ENCODE assay signal across 25 mouse cellular contexts in the genomic region with DNA sequence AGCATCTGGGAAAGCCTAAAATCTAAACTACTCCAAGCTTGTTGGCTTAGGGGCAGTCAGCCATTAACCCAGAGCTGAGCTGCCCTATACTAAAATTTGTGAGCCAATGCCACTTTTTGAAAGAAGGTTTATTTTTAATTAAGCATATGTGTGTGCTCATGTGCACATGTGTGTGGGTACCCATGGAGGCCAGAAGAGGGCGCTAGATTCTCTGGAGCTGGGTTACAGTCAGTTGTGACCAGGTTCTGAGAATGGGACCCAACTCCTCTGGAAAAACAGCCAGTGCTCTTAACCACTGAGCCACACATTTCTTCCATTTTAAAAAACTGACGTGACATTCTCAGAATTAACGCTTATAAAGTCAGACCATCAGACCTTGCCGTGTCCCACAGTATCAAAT.
DNase-seq lines count a peak whose midpoint lies in the region; ATAC-seq and TF ChIP-seq lines count a peak whose summit lies in the region.
"Had no signal": no experiment of that assay in that cellular context is flagged by ENCODE, and none has a peak within 500 bp of the region (broad histone marks: within the 10 kb centered on the region; RNA-seq: fewer than 3 reads in every experiment).

No protein-coding gene starts in this region.

- TF ChIP-seq POLR2A in CH12.LX (IDR thresholded peaks at IDR 0.05; ENCODE audit: low read depth, low read length): no peak
- no peak for TF ChIP-seq POLR2A in brain, embryonic 14.5 days (IDR thresholded peaks at IDR 0.05; ENCODE audit: borderline replicate concordance, extremely low read depth, insufficient read depth, insufficient read length, poor library complexity, severe bottlenecking)

- H3K9ac ChIP-seq in hindbrain, postnatal 0 days (replicated peaks; ENCODE audit: low read length): no peak overlapping the region
- no peak overlapping the region for H3K9ac ChIP-seq in hindbrain, embryonic 13.5 days
- no peak overlapping the region for H3K9ac ChIP-seq in lung, embryonic 14.5 days
- no peak overlapping the region for H3K9ac ChIP-seq in CH12.LX (ENCODE audit: insufficient read depth, low read depth)
- H3K9ac ChIP-seq: forebrain, postnatal 0 days; heart, embryonic 15.5 days; hindbrain, embryonic 14.5 days; intestine, embryonic 15.5 days; kidney, embryonic 15.5 days; lung, embryonic 15.5 days; midbrain, embryonic 12.5 days had no signal

- 87% methylated on average over 4 of the region's 4 CpGs for WGBS in hindbrain, postnatal 0 days
- WGBS in hindbrain, embryonic 13.5 days: 91% methylated on average over 4 of the region's 4 CpGs
- 76% methylated on average over 4 of the region's 4 CpGs for WGBS in lung, embryonic 14.5 days

- H3K4me2 ChIP-seq in hindbrain, postnatal 0 days (ENCODE audit: low read depth, low read length): no peak overlapping the region
- H3K4me2 ChIP-seq in hindbrain, embryonic 13.5 days: no peak overlapping the region
- no peak overlapping the region for H3K4me2 ChIP-seq in lung, embryonic 14.5 days
- H3K4me2 ChIP-seq in CH12.LX (ENCODE audit: insufficient read depth, low read depth, poor library complexity, severe bottlenecking): no peak overlapping the region
- H3K4me2 ChIP-seq: liver, embryonic 11.5 days; midbrain, embryonic 12.5 days had no signal

- ATAC-seq in hindbrain, postnatal 0 days: no peak
- no peak for ATAC-seq in hindbrain, embryonic 13.5 days (ENCODE audit: low FRiP score)
- no peak for ATAC-seq in lung, embryonic 14.5 days (ENCODE audit: insufficient read depth)
- ATAC-seq: forebrain, postnatal 0 days had no signal

- no peaks in the 10 kb centered on the region for H3K79me2 ChIP-seq in CH12.LX (replicated peaks; ENCODE audit: control insufficient read depth, extremely low read depth, insufficient read depth, poor library complexity, severe bottlenecking)

- DNase-seq in hindbrain, postnatal 0 days (ENCODE audit: low spot score): no peak
- no peak for DNase-seq in lung, embryonic 14.5 days
- DNase-seq in lung, postnatal 4 days: no peak
- DNase-seq in CH12.LX (ENCODE audit: extremely low read depth): peak; percentile 2
- no peak for DNase-seq in brain, embryonic 14.5 days (ENCODE audit: low read depth)
- no peak for DNase-seq in cerebellum, adult 11-12 months
- DNase-seq in gastrocnemius, adult 8-10 months (ENCODE audit: low spot score in 2 of 2): no peak
- DNase-seq: adrenal gland, postnatal 25 days; cerebellum, adult 11 months; cerebellum, postnatal 10 days; forebrain, postnatal 0 days; gastrocnemius, postnatal 25 days; heart, postnatal 36 days; right cerebral cortex, postnatal 14 days; spleen, adult 18-20 months; thymus, postnatal 36 days had no signal

- H3K9me3 ChIP-seq in hindbrain, postnatal 0 days (ENCODE audit: low read length): no peaks in the 10 kb centered on the region
- 0 out of 2 replicates have a peak, but pooled peaks cover 6% of the 10 kb centered on the region for H3K9me3 ChIP-seq in hindbrain, embryonic 13.5 days
- H3K9me3 ChIP-seq in lung, embryonic 14.5 days (ENCODE audit: low read depth, low read length): no peaks in the 10 kb centered on the region
- no peaks in the 10 kb centered on the region for H3K9me3 ChIP-seq in CH12.LX (replicated peaks; ENCODE audit: low read length)
- H3K9me3 ChIP-seq: heart, embryonic 15.5 days; intestine, embryonic 15.5 days; lung, embryonic 15.5 days; midbrain, embryonic 12.5 days had no signal

- in situ Hi-C loops in CH12.LX (cut with MboI; ENCODE audit: low pct_ligation_motif_present, low pct_unique_long_range_greater_than_20kb, low sequenced_read_pairs): no loop called here

- TF ChIP-seq RAD21 in CH12.LX (IDR thresholded peaks at IDR 0.05; ENCODE audit: low read depth, low read length): no peak

- dilution Hi-C loops in CH12.LX (cut with MboI; ENCODE audit: extremely low pct_ligation_motif_present, extremely low pct_unique_long_range_greater_than_20kb, low sequenced_read_pairs): no loop called here

- no peak overlapping the region for H3K4me3 ChIP-seq in hindbrain, postnatal 0 days (ENCODE audit: low read length)
- no peak overlapping the region for H3K4me3 ChIP-seq in hindbrain, embryonic 13.5 days
- H3K4me3 ChIP-seq in lung, embryonic 14.5 days (ENCODE audit: low read depth, low read length): no peak overlapping the region
- no peak overlapping the region for H3K4me3 ChIP-seq in CH12.LX (replicated peaks in 1 of 3; ENCODE audit: low read depth in 2 of 3, low read length in 2 of 3, poor library complexity in 1 of 3)
- H3K4me3 ChIP-seq: forebrain, embryonic 10.5 days; intestine, embryonic 15.5 days; kidney, embryonic 15.5 days; lung, embryonic 15.5 days; midbrain, embryonic 12.5 days had no signal

- no peaks in the 10 kb centered on the region for H3K36me3 ChIP-seq in hindbrain, postnatal 0 days (ENCODE audit: insufficient read depth, low read length)
- no peaks in the 10 kb centered on the region for H3K36me3 ChIP-seq in hindbrain, embryonic 13.5 days
- no peaks in the 10 kb centered on the region for H3K36me3 ChIP-seq in lung, embryonic 14.5 days (ENCODE audit: insufficient read depth)
- H3K36me3 ChIP-seq in CH12.LX (replicated peaks in 1 of 2; ENCODE audit: control insufficient read depth in 1 of 2, insufficient read depth in 1 of 2, low read length in 1 of 2): no peaks in the 10 kb centered on the region
- H3K36me3 ChIP-seq: forebrain, embryonic 10.5 days; heart, embryonic 15.5 days; intestine, embryonic 15.5 days; kidney, embryonic 15.5 days; lung, embryonic 15.5 days; midbrain, embryonic 12.5 days had no signal

- peak; percentile 22 for TF ChIP-seq CTCF in hindbrain, postnatal 0 days (IDR thresholded peaks at IDR 0.05; ENCODE audit: low read depth)
- TF ChIP-seq CTCF in lung, embryonic 14.5 days (IDR thresholded peaks at IDR 0.05; ENCODE audit: low read depth): peak; percentile 22; the same call in 1 of the 2 replicates
- TF ChIP-seq CTCF in CH12.LX (conservative IDR thresholded peaks at IDR 0.05 in 1 of 2, IDR thresholded peaks at IDR 0.05 in 1 of 2; ENCODE audit: low read depth in 2 of 2, low read length in 2 of 2): no peak
- peak; percentile 8; the same call in 1 of the 2 replicates for TF ChIP-seq CTCF in brain, embryonic 14.5 days (IDR thresholded peaks at IDR 0.05; ENCODE audit: borderline replicate concordance, extremely low read depth, insufficient read depth, insufficient read length)

- H3K4me1 ChIP-seq in hindbrain, postnatal 0 days (ENCODE audit: insufficient read depth, low read length): no peaks in the 10 kb centered on the region
- H3K4me1 ChIP-seq in hindbrain, embryonic 13.5 days (replicated peaks): peaks cover 7% of the 10 kb centered on the region; the same call in 1 of the 2 replicates
- 0 out of 2 replicates have a peak, but pooled peaks cover 3% of the 10 kb centered on the region for H3K4me1 ChIP-seq in lung, embryonic 14.5 days (ENCODE audit: insufficient read depth)
- H3K4me1 ChIP-seq in CH12.LX (ENCODE audit: control insufficient read depth in 1 of 2, insufficient read depth in 2 of 2): no peaks in the 10 kb centered on the region
- H3K4me1 ChIP-seq: forebrain, embryonic 10.5 days; heart, embryonic 15.5 days; lung, embryonic 15.5 days; midbrain, embryonic 12.5 days had no signal

- H3K27me3 ChIP-seq in hindbrain, postnatal 0 days (ENCODE audit: insufficient read depth, low read length): no peaks in the 10 kb centered on the region
- no peaks in the 10 kb centered on the region for H3K27me3 ChIP-seq in hindbrain, embryonic 13.5 days
- no peaks in the 10 kb centered on the region for H3K27me3 ChIP-seq in lung, embryonic 14.5 days (ENCODE audit: insufficient read depth, low read length)
- H3K27me3 ChIP-seq in CH12.LX (replicated peaks): no peaks in the 10 kb centered on the region
- H3K27me3 ChIP-seq: heart, embryonic 15.5 days; intestine, embryonic 15.5 days; kidney, embryonic 15.5 days; lung, embryonic 15.5 days; midbrain, embryonic 12.5 days had no signal

- TF ChIP-seq EP300 in CH12.LX (IDR thresholded peaks at IDR 0.05; ENCODE audit: low read length): no peak

- H3K27ac ChIP-seq in hindbrain, postnatal 0 days: no peak overlapping the region
- no peak overlapping the region for H3K27ac ChIP-seq in hindbrain, embryonic 13.5 days
- H3K27ac ChIP-seq in lung, embryonic 14.5 days (ENCODE audit: low read depth): no peak overlapping the region
- H3K27ac ChIP-seq in CH12.LX (ENCODE audit: insufficient read depth, low read depth): no peak overlapping the region
- H3K27ac ChIP-seq: forebrain, embryonic 10.5 days; heart, embryonic 15.5 days; intestine, embryonic 15.5 days; kidney, embryonic 15.5 days; lung, embryonic 15.5 days; midbrain, embryonic 12.5 days had no signal

TF ChIP-seq in CH12.LX, 34 proteins besides CTCF, POLR2A, EP300 and RAD21:
- TF ChIP-seq JUN (IDR thresholded peaks at IDR 0.05; ENCODE audit: insufficient read depth, low read depth, low read length) (no peak), ZMIZ1 (IDR thresholded peaks at IDR 0.05; ENCODE audit: low read depth, low read length) (no peak), GABPA (IDR thresholded peaks at IDR 0.05; ENCODE audit: insufficient replicate concordance, low read depth, low read length) (no peak), HCFC1 (IDR thresholded peaks at IDR 0.05; ENCODE audit: low read depth, low read length) (no peak), IRF4 (IDR thresholded peaks at IDR 0.05; ENCODE audit: low read depth, low read length) (no peak), ZC3H11A (IDR thresholded peaks at IDR 0.05; ENCODE audit: low read depth, low read length) (no peak), POLR2AphosphoS2 (IDR thresholded peaks at IDR 0.05; ENCODE audit: low read depth, low read length) (no peak), BHLHE40 (IDR thresholded peaks at IDR 0.05; ENCODE audit: low read depth, low read length) (no peak), TBP (conservative IDR thresholded peaks at IDR 0.05; ENCODE audit: low read depth, low read length) (no peak), CHD1 (IDR thresholded peaks at IDR 0.05; ENCODE audit: low read depth, low read length) (no peak), UBTF (IDR thresholded peaks at IDR 0.05; ENCODE audit: low read depth, low read length) (no peak)
TF ChIP-seq in CH12.LX: peak in this region for 0.

Comparison
In these comparisons a context has a peak if more than half of its experiments do, and no peak if none do; other contexts are left out.
1. CTCF ChIP-seq: peak in hindbrain, postnatal 0 days (single experiment), lung, embryonic 14.5 days (single experiment) and brain, embryonic 14.5 days (single experiment); none in CH12.LX (0 of 2).